Mouse (Mus musculus) CD4-positive, CD25-positive, alpha-beta regulatory T cell, adult 4 months (primary cell): ENCODE data around the gene S1pr4. TPM values are rescaled to one million over a fixed set of nuclear protein-coding genes. Genes with fewer than 3 reads are reported as not detected.

Source experiments
- ATAC-seq: one replicate; pipeline ENCODE4 v1.8.0; 2017
- polyA plus RNA-seq, 2 experiments: library from polyadenylated mRNA; unstranded; fragments of 100-300 nt; shearing (Covaris generic); gene quantifications; one replicate each; pipeline ENCODE4 v1.2.1; 2017

S1pr4 gene
- polyA plus RNA-seq, 2 experiments from 2014 or later = 53.2 to 76.8 TPM

DNA sequence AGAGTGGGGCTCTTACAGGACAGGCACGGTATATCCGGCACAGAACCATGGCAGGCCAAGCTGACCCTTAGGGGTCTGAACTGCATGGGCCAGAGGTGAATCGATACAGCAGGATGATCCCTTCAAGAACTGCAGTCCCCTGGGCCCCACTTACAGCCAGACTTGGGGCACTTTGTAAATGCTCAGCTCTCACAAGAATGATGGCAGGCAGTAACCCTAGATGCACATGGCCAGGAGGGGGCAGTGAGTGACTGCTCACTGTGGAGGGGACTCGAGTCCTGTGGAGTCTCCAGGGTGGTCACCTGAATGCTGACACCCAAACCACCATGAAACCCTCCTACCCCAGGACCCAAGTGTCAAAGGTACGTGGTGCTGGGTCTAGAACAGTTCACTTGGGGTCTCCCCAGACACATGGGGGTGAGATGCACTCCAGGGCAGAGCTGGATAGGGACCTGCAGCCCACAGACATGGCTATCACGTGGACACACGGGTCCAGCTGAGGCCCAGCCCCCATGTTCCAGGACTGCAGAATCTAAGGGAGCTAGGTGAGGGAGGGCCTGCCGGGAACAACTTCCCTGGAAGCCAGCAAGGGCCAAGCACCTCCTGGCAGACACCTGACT, 6.2 kb downstream of the S1pr4 start:
- no peak for ATAC-seq

DNA sequence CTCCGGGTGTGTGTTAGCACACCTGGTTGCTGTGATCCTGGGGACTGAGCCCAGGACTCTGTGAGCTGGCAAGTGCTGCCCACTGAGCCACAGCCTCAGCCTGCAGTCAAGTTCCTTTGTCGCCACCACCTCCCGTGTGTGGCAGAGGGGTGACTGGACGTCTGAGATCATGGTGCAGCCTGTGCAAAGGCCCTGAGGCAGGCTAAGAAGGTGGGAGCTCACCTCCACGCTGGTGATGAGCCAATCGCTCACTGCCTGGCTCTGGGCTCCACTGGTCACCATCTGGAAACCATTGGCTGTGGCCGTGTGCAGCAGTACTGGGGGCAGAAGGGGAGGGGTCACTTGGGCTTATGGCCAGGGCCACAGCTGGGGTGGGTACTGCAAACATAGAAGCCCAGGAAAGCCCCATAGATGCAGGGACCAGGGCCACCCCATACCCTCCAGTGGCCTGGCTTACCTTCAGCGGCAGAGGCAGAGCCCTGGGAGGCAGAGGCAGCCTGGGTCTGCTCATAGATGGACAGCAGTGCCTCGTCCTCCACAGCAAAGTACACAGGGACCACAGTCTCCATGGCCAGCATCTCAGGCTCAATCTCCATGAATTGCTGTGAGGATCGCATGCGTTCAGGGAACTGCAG, 7.2 kb downstream of the S1pr4 start:
- no peak for ATAC-seq

DNA sequence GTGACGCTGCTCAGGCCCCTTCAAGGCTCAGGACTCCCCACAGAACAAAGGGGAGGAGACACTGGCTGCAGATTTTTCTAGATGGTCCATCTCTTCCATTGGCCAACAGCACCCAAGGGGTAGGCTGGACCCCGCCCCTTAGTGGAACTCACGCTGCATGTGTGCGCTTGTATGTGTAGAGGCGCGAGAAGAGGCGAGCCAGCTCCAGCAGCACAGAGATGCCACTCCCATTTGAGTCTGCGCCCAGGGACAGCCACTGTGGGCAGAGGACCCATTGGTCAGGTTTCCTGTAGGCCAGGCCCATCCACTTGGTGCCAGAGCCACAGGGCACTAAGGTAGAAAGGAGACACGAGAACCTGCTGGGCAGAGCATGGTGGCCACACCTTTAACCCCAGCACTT, 8.9 kb downstream of the S1pr4 start:
- no peak for ATAC-seq

- ATAC-seq = no peak
Measured at GRCm38 (mm10) chr10:81489941-81490340, 10.0 kb downstream of the S1pr4 start.

GRCm38 (mm10) chr10:81488081-81488480, 11.9 kb downstream of the S1pr4 start:
- ATAC-seq = no peak

DNA sequence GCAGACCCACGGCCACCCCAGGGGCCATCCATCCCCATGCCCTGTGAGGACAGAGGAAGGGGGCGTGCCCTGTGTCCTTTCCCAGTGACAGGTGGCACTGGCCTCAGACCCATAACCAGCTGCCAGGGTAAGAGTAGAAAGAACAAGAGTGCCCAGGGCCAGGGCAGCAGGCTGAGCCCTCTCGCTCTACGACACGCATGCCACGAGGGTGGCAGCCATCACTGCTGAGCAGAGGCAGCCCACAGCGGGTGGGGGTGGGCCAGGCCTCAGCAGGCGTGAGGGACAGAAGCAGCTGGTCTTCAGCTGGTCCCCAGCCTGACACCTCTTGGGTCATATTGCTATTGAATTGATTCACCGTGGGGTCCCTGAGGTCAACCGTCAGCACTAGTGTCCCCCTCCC, 13.4 kb downstream of the S1pr4 start:
- no peak for ATAC-seq

DNA sequence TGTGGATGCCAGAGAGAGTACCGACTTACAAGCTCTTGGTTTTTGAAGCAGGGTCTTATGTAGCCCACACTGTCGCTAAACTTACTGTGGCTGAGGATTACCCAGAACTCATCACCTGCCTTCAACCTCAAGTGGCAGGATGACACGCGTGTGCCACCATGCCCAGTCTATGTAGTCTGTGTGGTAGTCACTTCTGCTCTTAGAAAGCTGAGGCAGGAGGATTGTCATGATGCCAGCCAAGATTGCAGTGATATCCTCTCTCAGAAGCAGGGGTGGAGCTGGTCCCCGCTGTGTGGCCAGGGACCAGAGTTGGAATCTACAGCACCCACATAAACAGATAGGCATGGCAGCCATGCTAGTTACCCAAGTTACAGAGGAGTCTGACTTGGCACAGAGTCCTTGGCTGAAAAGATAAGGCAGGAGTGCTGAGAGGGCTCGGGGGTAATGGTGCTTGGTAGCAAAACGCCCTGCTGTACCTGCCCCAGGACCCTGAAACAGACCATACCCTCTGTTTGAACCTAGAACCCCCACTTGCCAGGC, 14.4 kb downstream of the S1pr4 start:
- no peak for ATAC-seq

- peak; percentile 37 for ATAC-seq
Measured at GRCm38 (mm10) chr10:81485060-81485449, 14.9 kb downstream of the S1pr4 start.

- no peak for ATAC-seq
Measured at GRCm38 (mm10) chr10:81484441-81485059, 15.4 kb downstream of the S1pr4 start.

- ATAC-seq = peak; percentile 25
Measured at GRCm38 (mm10) chr10:81483983-81484382, 15.9 kb downstream of the S1pr4 start.

GRCm38 (mm10) chr10:81482533-81482889, 17.4 kb downstream of the S1pr4 start, which contains the start of gene Celf5:
TSS of gene Celf5 (minus strand) at chr10:81482709.
- ATAC-seq = peak; percentile 76

GRCm38 (mm10) chr10:81481605-81482532, 18.1 kb downstream of the S1pr4 start:
- ATAC-seq = peak; percentile 30

- ATAC-seq = no peak
Measured at GRCm38 (mm10) chr10:81474461-81474860, 25.5 kb downstream of the S1pr4 start.

DNA sequence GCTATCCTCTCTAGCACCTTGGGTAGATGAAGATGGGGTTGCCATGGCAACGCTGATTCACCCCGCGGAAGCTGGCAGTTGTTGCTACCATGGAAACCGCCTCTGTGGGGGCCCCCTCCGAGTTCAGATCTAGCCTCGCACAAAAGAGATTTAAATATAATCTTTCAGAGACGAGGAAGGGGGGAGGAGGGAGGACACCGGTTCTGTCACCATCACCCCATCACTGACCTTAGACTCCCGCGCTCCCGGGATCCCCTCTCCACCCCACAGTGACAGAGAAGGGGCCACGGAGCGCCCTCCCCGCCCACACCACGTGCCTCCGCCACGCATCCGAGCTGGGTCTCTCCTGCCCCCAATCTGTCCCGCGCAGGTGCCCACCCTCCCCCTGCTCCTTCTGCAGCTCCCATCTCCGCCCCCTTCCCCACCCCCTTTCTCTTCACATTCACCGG, 26.9 kb downstream of the S1pr4 start:
- peak; percentile 49 for ATAC-seq

- peak; percentile 27 for ATAC-seq
Measured at GRCm38 (mm10) chr10:81472403-81473002, 27.4 kb downstream of the S1pr4 start.

- ATAC-seq = peak; percentile 86
Measured at GRCm38 (mm10) chr10:81470454-81470853, 29.5 kb downstream of the S1pr4 start.

GRCm38 (mm10) chr10:81469253-81469652, 30.7 kb downstream of the S1pr4 start:
- ATAC-seq = no peak

GRCm38 (mm10) chr10:81467670-81468235, 32.2 kb downstream of the S1pr4 start:
- no peak for ATAC-seq

DNA sequence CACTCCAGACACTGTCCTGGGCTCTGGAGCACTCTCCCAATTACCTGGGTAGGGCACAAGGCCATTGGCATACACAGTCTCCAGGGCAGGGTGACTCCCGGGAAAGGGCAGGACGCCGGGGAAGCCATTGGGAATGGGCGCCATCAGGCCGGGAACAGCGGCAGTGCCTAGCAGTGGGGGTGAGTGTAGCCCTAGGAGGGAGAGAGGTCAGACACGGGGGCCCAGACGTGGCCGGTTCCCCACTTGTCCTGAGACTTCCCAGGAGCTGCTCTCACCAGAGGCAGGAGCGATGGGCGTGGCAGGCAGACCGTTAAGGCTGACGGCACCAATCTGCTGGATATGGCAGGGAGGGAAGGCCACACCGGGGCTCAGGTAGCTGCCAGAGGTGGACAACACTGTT, 33.1 kb downstream of the S1pr4 start:
- ATAC-seq = no peak

- ATAC-seq = no peak
Measured at GRCm38 (mm10) chr10:81466066-81466465, 33.9 kb downstream of the S1pr4 start.

DNA sequence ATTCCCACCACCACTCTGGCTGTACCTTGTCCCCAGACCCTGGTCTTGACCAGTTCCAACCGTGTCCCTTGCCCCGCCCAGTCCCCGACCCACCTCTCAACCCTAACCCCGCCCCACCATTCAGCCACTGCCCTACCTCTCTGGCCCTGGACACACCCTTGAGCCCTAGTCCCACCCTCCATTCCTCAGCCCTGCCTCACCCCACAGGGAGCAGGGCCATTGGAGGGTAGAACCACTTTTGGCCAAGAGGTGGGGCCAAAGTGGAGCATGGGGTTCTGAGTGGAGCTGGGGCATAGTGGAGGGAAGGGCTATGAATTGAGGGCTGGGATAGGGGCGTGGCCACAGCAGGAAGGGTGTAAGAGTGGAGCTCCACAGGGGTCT, 34.7 kb downstream of the S1pr4 start:
- no peak for ATAC-seq
